Mouse (Mus musculus) kidney, adult 2 months (tissue): Measurements from ENCODE around the gene Sar1a.

Experiments
- CTCF ChIP-seq: fragments of 200-500 bp; conservative IDR thresholded peaks from 2 replicates; pipeline ENCODE4 v1.5.1; 2011; ENCODE audit warnings: low read depth, mild to moderate bottlenecking, control low read depth, low read length, moderate library complexity, mixed read lengths; ENCODE audit not compliant: insufficient read depth, insufficient read length
- POLR2A ChIP-seq: fragments of 200-500 bp; IDR thresholded peaks from one replicate; pipeline ENCODE4 v1.6.1; 2011; ENCODE audit warnings: low read depth, low read length, control low read depth

DNA sequence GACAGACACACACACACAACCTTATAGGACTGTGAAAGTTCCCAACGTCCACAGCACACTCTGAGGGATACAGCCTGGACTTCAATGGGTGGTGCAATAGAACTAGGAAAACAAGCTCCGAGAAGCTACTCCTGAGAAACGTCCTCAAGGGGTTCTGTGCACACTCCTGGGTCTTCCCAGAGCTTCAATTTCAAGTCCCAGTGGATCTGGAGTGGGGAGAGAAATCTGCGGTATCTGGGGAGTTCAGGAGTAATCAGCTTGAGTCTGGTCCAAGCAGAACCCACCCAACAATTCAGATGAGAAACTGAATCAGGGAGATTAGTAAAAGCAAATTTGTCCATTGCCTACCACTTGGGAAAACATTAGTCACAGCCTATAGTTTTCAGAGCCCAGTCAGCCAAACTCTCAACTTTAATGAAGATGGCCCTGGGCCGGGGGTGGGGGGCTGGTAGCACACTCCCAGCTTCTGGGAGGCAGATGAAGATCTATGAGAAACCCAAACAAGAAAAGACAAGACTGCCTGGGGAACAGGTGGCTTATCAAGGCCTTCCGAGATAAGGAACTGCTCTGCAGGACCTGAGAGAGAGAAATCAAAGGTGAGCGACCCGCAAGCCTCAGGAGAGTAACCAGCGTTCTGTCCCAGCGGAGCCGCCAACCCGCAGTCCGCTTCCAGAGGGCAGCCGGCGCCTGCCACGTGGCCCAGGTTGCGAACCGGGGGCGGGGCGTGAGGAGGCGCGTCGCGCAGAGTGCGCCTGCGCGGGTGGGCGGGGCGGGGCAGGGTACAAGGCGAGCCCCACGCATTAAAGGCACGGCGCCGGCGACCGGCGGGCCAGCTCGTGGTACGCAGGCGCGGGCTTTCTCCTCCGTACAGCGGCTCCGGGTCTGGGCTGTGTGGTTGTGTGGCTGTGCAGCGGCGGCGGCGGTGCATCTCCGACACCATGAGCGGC lies 32.0 kb upstream of the Sar1a start, which contains the start of gene Ppa1:
- TF ChIP-seq CTCF: no peak
- TF ChIP-seq POLR2A: no peak
